Mouse (Mus musculus): ENCODE measurements at regions not wholly inside any gene's neighbourhood (a gene's known extent, or its start where the extent isn't known, plus 50 kb on each side); places are given as distances from the start of the nearest gene placed in this dataset.

DNA sequence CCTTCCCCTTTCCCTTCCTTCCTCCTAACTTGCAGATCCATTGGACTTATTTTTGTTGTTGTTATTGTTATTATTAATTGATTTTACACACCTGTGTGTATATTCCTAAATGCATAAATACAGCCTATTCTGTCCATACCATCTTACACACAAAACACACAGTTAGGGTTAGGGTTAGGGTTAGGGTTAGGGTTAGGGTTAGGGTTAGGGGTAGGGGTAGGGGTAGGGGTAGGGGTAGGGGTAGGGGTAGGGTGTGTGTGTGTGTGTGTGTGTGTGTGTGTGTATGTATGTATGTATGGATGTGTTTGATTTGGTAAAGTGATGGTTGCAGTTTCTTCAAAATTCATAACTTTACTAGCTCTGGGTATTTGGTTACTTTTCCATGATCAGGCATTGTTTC lies 892.5 kb upstream of the Cdh18 start:
- Histone ChIP-seq H3K9ac (replicated peaks; ENCODE audit: low read length) (no peak overlapping the region), H3K9me3 (ENCODE audit: control insufficient read depth, low read length) (no peaks in the 10 kb centered on the region)
- ATAC-seq (ENCODE audit: low FRiP score, low TSS enrichment): no peak

DNA sequence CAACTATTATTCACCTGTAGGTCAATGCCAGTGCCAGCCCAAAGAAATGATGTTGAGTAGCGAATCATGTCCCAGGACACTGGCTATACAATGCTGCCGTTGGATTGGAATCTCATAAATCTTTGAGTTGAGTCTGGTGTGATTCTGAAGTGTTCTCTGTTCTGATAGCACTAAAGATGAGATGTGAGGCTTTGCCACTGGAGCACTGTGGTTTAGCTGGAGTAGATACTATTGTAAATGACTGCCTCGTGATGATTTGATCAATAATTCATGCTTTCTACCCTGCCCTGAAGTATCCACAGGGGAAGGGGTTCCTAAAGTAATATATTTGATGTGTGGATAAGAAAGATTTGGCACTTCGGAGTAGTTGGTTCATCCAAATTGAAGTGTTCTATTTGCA lies 884.6 kb upstream of the Cdh18 start:
- no peak overlapping the region for H3K9ac ChIP-seq (replicated peaks; ENCODE audit: low read length)
- no peak overlapping the region for H3K4me2 ChIP-seq (ENCODE audit: low read length)
- no peaks in the 10 kb centered on the region for H3K9me3 ChIP-seq (ENCODE audit: control insufficient read depth, low read length)
- 59% methylated on average over 4 of the region's 4 CpGs for WGBS
- DNase-seq (peak; percentile 39), ATAC-seq (ENCODE audit: low FRiP score, low TSS enrichment) (peak; percentile 48; the same call in 1 of the 2 replicates)
- H3K27ac ChIP-seq (replicated peaks; ENCODE audit: low read depth, low read length): no peak overlapping the region
- no peaks in the 10 kb centered on the region for H3K27me3 ChIP-seq (ENCODE audit: control insufficient read depth, insufficient read depth, low read length)
- H3K4me3 ChIP-seq (replicated peaks; ENCODE audit: low read depth, low read length): no peak overlapping the region
- H3K36me3 ChIP-seq (ENCODE audit: control insufficient read depth, insufficient read depth, low read length): no peaks in the 10 kb centered on the region
- no peaks in the 10 kb centered on the region; the same call in 1 of the 2 replicates for H3K4me1 ChIP-seq (ENCODE audit: control insufficient read depth, insufficient read depth, low read length)

More for the DNA sequence above, 892.5 kb upstream of the Cdh18 start:
- no peak overlapping the region for H3K27ac ChIP-seq (replicated peaks; ENCODE audit: low read depth, low read length)
- H3K27me3 ChIP-seq (ENCODE audit: control insufficient read depth, insufficient read depth, low read length): no peaks in the 10 kb centered on the region
- H3K4me1 ChIP-seq (ENCODE audit: control insufficient read depth, insufficient read depth, low read length): no peaks in the 10 kb centered on the region
- no peak overlapping the region for H3K4me2 ChIP-seq (ENCODE audit: low read length)
- H3K36me3 ChIP-seq (ENCODE audit: control insufficient read depth, insufficient read depth, low read length): no peaks in the 10 kb centered on the region
- DNase-seq: no peak
- H3K4me3 ChIP-seq (replicated peaks; ENCODE audit: low read depth, low read length): no peak overlapping the region

DNA sequence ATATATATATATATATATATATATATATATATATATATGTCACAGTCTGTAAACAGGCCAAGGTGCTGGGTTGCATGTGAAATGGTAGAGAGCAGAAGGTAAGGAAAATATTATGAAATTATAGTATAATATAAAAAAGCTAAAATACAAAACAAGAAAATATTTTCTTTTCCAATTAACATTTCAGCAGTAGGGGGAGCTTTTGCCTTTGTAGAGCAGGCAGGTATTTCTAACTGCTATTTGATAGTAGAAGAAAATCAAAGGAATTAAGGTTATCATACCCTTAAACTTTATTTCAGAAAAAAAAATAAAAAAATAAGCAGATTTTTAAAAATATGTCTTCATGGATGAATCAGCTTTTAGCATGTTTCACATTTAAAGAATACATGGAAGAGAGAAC lies 879.1 kb upstream of the Cdh18 start:
- no peaks in the 10 kb centered on the region for H3K27me3 ChIP-seq (ENCODE audit: control insufficient read depth, insufficient read depth, low read length)
- no peak for ATAC-seq (ENCODE audit: low FRiP score, low TSS enrichment)
- DNase-seq: peak; percentile 35
- no peak overlapping the region for H3K9ac ChIP-seq (replicated peaks; ENCODE audit: low read length)
- no peaks in the 10 kb centered on the region; the same call in 1 of the 2 replicates for H3K4me1 ChIP-seq (ENCODE audit: control insufficient read depth, insufficient read depth, low read length)
- no peaks in the 10 kb centered on the region for H3K36me3 ChIP-seq (ENCODE audit: control insufficient read depth, insufficient read depth, low read length)
- H3K9me3 ChIP-seq (ENCODE audit: control insufficient read depth, low read length): no peaks in the 10 kb centered on the region
- no peak overlapping the region for H3K4me2 ChIP-seq (ENCODE audit: low read length)
- no peak overlapping the region for H3K27ac ChIP-seq (replicated peaks; ENCODE audit: low read depth, low read length)
- H3K4me3 ChIP-seq (replicated peaks; ENCODE audit: low read depth, low read length): no peak overlapping the region

DNA sequence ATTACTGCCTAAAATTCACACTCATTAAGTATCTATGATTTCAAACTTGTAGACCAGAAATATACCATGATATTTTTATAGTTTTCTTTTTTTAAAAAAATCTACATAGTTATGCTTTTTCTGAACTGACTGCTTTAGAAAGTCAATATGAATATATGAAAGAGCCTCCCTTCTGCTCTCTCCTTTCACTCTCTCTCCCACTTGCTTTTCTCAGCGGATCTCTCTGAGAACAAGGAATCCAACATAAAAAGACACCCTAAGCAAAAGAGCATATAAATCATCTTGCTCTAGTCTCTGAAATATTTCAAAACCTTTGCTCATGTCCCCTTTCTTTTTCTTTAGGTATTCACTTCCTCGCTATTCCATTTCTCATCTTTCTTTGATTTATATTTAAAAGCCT lies 864.7 kb upstream of the Cdh18 start:
- no peaks in the 10 kb centered on the region for H3K27me3 ChIP-seq (ENCODE audit: control insufficient read depth, insufficient read depth, low read length)
- no peak overlapping the region for H3K4me3 ChIP-seq (replicated peaks; ENCODE audit: low read depth, low read length)
- 72% methylated on average over 2 of the region's 2 CpGs for WGBS
- H3K9me3 ChIP-seq (ENCODE audit: control insufficient read depth, low read length): no peaks in the 10 kb centered on the region
- ATAC-seq (ENCODE audit: low FRiP score, low TSS enrichment) (no peak), DNase-seq (no peak)
- H3K9ac ChIP-seq (replicated peaks; ENCODE audit: low read length): no peak overlapping the region
- no peaks in the 10 kb centered on the region for H3K4me1 ChIP-seq (ENCODE audit: control insufficient read depth, insufficient read depth, low read length)
- H3K36me3 ChIP-seq (ENCODE audit: control insufficient read depth, insufficient read depth, low read length): no peaks in the 10 kb centered on the region
- no peak overlapping the region for H3K27ac ChIP-seq (replicated peaks; ENCODE audit: low read depth, low read length)
- H3K4me2 ChIP-seq (ENCODE audit: low read length): no peak overlapping the region
